Mouse (Mus musculus) stomach, embryonic 16.5 days (tissue): Measurements from ENCODE around the gene Scn2b. TPM values are rescaled to one million over a fixed set of nuclear protein-coding genes. Genes with fewer than 3 reads are reported as not detected.
A peak's percentile ranks its signal among the peaks of the same experiment; 100 is the strongest.

ENCODE experiments used
- ATAC-seq: fragments of 200-750 bp; cut with Nextera tagmentation; 2 replicates; pipeline ENCODE4 v1.8.0; 2017; ENCODE audit warnings: moderate number of reproducible peaks, moderate TSS enrichment; ENCODE audit not compliant: insufficient read depth, low FRiP score
- H3K27ac ChIP-seq: fragments of 300-500 bp; sonication (generic); 2 replicates; pipeline ENCODE4 v1.5.1; 2014; ENCODE audit warnings: low read length
- H3K27me3 ChIP-seq: fragments of 300-500 bp; sonication (generic); 2 replicates; pipeline ENCODE4 v1.6.1; 2014; ENCODE audit warnings: low read length, control low read depth, mixed read lengths; ENCODE audit not compliant: control insufficient read depth, insufficient read depth
- H3K36me3 ChIP-seq: fragments of 300-500 bp; sonication (generic); 2 replicates; pipeline ENCODE4 v1.6.1; 2014; ENCODE audit warnings: low read length; ENCODE audit not compliant: control insufficient read depth, insufficient read depth
- H3K4me1 ChIP-seq: fragments of 300-500 bp; sonication (generic); 2 replicates; pipeline ENCODE4 v1.6.1; 2014; ENCODE audit warnings: low read length, control low read depth, mixed read lengths; ENCODE audit not compliant: control insufficient read depth, insufficient read depth
- H3K4me2 ChIP-seq: fragments of 300-500 bp; sonication (generic); 2 replicates; pipeline ENCODE4 v1.6.1; 2014; ENCODE audit warnings: low read depth, low read length, mixed read lengths
- H3K4me3 ChIP-seq: fragments of 300-500 bp; sonication (generic); replicated peaks from 2 replicates; pipeline ENCODE4 v1.5.1; 2014; ENCODE audit warnings: mild to moderate bottlenecking, low read length
- H3K9ac ChIP-seq: fragments of 300-500 bp; sonication (generic); 2 replicates; pipeline ENCODE4 v1.6.1; 2014; ENCODE audit warnings: low read length
- H3K9me3 ChIP-seq: fragments of 300-500 bp; sonication (generic); replicated peaks from 2 replicates; pipeline ENCODE4 v1.6.1; 2016; ENCODE audit warnings: low read length, control low read depth; ENCODE audit not compliant: control insufficient read depth
- WGBS: fragments of 180-500 bp; shearing (Covaris S2); extraction: QIAGEN DNeasy Blood & Tissue Kit; methylation state at CpG from one replicate; pipeline ENCODE4 v1.1.7; 2014; 5-methylcytosine and 5-hydroxymethylcytosine counted together
- polyA plus RNA-seq: library from polyadenylated mRNA; unstranded; fragments of >200 nt; fragmentation: Nextera tagmentation; extraction: Ambion mirVana; gene quantifications from 2 replicates; pipeline ENCODE4 v1.2.1, GENCODE M21; 2015

The Scn2b gene
- polyA plus RNA-seq: 3.0 and 3.5 TPM in 2 replicates

GRCm38 (mm10) chr9:45117741-45118431, at the start of gene Scn2b:
TSS of gene Scn2b (plus strand) at chr9:45117782.
- no peaks in the 10 kb centered on the region for H3K36me3 ChIP-seq
- no peak for ATAC-seq

DNA sequence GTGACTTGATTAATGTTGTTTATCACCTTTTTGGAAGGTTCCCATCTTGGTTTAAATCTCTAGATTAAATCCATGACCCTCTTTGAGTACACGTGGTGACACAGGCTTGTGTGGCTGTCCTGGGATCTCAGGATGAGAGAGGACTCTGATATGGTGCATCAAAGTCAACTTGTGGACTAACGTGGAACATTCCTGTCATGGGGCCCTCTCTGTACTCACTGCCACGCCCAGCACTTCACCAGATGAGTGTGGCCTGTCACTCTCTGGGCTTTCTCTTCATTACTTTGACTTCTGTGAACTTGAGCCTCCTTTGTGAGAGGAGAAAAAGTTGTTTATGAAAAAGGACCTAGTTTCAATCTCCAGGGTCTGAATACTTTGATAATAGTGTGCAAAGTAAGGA, 45.8 kb upstream of the Scn2b start:
- Histone ChIP-seq H3K9ac (no peak overlapping the region), H3K4me3 (no peak overlapping the region), H3K4me2 (no peak overlapping the region), H3K4me1 (no peaks in the 10 kb centered on the region), H3K36me3 (no peaks in the 10 kb centered on the region), H3K27me3 (no peaks in the 10 kb centered on the region), H3K27ac (no peak overlapping the region), H3K9me3 (no peaks in the 10 kb centered on the region)
- 51% methylated on average over 3 of the region's 3 CpGs for WGBS
- ATAC-seq: no peak

More at GRCm38 (mm10) chr9:45117741-45118431, at the start of gene Scn2b:
- Histone ChIP-seq H3K4me2 (peak within 1 kb of the TSS; percentile 61), H3K4me3 (peak within 1 kb of the TSS; percentile 60), H3K27ac (peak within 1 kb of the TSS; percentile 58), H3K9me3 (no peaks in the 10 kb centered on the region), H3K9ac (peak within 1 kb of the TSS; percentile 75), H3K4me1 (peaks cover 15% of the 10 kb centered on the region), H3K27me3 (no peaks in the 10 kb centered on the region; the same call in 1 of the 2 replicates)
- WGBS: 2% methylated on average over 13 of the region's 13 CpGs

DNA sequence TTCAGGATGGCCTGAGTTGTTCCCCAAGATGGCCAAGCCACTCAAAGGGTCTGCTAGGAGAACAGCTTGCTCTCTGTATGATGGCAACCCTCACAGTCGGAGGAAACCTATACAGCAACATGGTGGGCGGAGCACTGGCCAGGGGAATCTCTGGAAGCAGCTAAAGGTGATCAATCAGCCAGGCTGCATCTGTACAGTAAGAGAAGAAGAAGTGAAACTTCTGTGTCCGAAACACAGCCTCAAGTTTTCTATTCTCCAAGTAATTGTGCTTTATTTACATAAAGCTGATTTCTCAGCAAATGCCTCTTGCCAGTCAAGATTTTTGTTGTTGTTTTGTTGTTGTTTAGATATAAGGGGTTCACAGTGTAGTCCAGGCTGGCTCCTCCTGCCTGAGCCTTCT, 39.7 kb upstream of the Scn2b start:
- H3K9ac ChIP-seq: no peak overlapping the region
- H3K36me3 ChIP-seq: no peaks in the 10 kb centered on the region
- H3K4me3 ChIP-seq: no peak overlapping the region
- H3K4me2 ChIP-seq: no peak overlapping the region
- WGBS: 58% methylated on average over 3 of the region's 3 CpGs
- H3K27ac ChIP-seq: no peak overlapping the region
- no peaks in the 10 kb centered on the region for H3K9me3 ChIP-seq
- H3K27me3 ChIP-seq: no peaks in the 10 kb centered on the region; the same call in 1 of the 2 replicates
- H3K4me1 ChIP-seq: no peaks in the 10 kb centered on the region
- ATAC-seq: no peak

- ATAC-seq: no peak
- Histone ChIP-seq H3K27ac (no peak within 1 kb of the TSS), H3K9me3 (no peaks in the 10 kb centered on the region), H3K4me2 (no peak within 1 kb of the TSS), H3K4me3 (no peak within 1 kb of the TSS), H3K9ac (no peak within 1 kb of the TSS), H3K27me3 (no peaks in the 10 kb centered on the region; the same call in 1 of the 2 replicates), H3K4me1 (no peaks in the 10 kb centered on the region), H3K36me3 (no peaks in the 10 kb centered on the region)
- WGBS: 85% methylated on average over 5 of the region's 5 CpGs
Measured at GRCm38 (mm10) chr9:45079011-45079410, 38.6 kb upstream of the Scn2b start, which contains the start of gene Jaml. TSS of gene Jaml (plus strand) at chr9:45079183.

DNA sequence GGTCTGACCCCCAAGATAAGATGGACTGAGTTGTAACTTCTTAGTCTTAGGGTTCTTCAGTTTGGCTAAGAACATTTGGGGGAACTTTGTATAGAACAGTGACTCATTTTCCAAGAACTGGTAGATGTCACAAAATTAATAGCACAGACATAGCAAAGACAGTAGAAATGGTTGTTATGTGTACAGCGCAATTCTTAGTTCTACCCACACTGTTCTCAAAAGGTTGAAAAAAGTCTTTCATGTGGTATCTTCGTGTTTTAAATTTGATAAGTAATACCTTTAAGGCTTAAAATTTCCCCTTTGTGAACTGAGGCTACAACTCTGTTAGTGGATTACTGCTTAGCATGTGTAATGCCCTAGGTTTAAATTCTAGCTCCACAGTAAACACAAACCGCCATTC, 34.5 kb upstream of the Scn2b start:
- no peak for ATAC-seq
- Histone ChIP-seq H3K27ac (no peak overlapping the region), H3K4me1 (no peaks in the 10 kb centered on the region), H3K9ac (no peak overlapping the region), H3K36me3 (no peaks in the 10 kb centered on the region), H3K4me3 (no peak overlapping the region), H3K4me2 (no peak overlapping the region), H3K9me3 (no peaks in the 10 kb centered on the region), H3K27me3 (no peaks in the 10 kb centered on the region; the same call in 1 of the 2 replicates)
- WGBS: 84% methylated on average over 3 of the region's 3 CpGs

DNA sequence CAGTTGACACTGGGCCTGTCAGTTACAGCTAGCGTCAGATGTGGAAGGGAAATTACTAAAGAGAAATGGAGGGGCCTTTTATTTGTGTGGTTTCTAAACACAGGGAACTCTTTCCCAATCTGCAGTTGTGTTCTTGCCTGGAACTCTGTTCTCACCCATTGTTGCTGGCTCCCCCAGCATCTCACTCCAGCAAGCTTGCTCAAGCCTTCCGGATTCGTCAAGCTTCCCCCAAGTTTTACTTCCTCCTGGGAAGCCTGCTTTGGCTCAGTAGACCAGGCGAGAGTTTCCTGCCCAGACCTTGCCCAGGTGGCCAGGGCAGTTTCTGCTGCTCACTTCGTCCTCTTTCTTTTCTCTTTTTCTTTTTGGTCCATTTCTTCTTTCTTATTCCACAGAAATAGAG, 33.0 kb upstream of the Scn2b start:
- Histone ChIP-seq H3K27ac (no peak overlapping the region), H3K27me3 (no peaks in the 10 kb centered on the region), H3K4me1 (no peaks in the 10 kb centered on the region), H3K9ac (no peak overlapping the region), H3K9me3 (no peaks in the 10 kb centered on the region), H3K4me3 (no peak overlapping the region), H3K36me3 (no peaks in the 10 kb centered on the region), H3K4me2 (no peak overlapping the region)
- 64% methylated on average over 5 of the region's 5 CpGs for WGBS
- ATAC-seq: no peak

DNA sequence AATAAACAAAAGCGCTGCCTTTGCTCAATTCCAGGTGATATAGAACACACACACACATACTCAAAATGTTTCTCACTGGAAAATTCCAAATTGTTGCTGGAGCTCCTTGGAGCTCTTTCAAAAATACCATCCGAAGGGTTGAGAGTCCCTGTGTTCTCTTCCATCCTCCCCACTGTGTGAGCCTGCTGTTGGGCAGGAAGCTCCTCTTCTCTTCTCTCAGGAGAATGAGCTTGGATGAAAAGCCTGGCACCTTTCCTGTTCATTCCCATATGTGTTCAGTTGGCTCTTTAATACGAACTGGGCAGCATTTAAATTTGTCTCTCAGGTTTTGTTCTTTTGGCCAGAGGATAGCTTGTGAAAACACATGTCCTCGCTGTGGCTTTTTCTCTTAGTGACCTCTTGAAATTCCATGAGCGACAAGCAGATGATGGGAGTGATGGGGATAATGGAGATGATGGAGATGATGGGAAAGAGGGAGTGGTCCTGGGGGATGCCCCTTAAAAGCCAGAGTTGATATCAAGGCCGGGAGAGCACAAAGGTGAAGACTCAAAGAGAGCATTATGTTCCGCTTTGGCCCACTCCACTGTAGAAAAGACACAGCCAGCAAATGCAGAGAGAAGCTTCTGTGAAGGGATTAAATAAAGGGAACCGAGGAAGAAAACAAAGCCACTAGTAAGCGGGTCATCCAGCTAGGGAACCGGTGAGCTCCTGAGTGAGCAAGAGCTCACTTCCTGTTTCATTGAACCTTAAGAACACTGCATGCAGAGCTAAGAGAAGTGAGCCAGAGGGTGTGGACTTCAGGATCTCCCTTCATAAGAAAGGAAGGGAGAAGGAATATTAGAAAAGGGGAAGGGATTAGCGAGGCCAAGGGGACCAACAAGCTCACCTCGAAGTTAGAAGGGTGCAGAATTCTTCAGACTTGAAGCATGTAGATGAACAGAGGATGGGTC, 31.6 kb upstream of the Scn2b start:
- Histone ChIP-seq H3K27me3 (no peaks in the 10 kb centered on the region), H3K4me1 (no peaks in the 10 kb centered on the region), H3K36me3 (no peaks in the 10 kb centered on the region), H3K9me3 (no peaks in the 10 kb centered on the region), H3K4me2 (no peak overlapping the region), H3K27ac (no peak overlapping the region), H3K4me3 (no peak overlapping the region), H3K9ac (no peak overlapping the region)
- ATAC-seq: no peak
- WGBS: 79% methylated on average over 12 of the region's 12 CpGs

GRCm38 (mm10) chr9:45088040-45088439, 29.5 kb upstream of the Scn2b start:
- Histone ChIP-seq H3K27me3 (no peaks in the 10 kb centered on the region), H3K9me3 (no peaks in the 10 kb centered on the region), H3K9ac (no peak overlapping the region), H3K36me3 (no peaks in the 10 kb centered on the region), H3K27ac (no peak overlapping the region), H3K4me2 (no peak overlapping the region), H3K4me1 (no peaks in the 10 kb centered on the region), H3K4me3 (no peak overlapping the region)
- no peak for ATAC-seq

- WGBS: 61% methylated on average over 3 of the region's 3 CpGs
Measured at GRCm38 (mm10) chr9:45090811-45091210, 26.8 kb upstream of the Scn2b start.

More at GRCm38 (mm10) chr9:45090811-45091210, 26.8 kb upstream of the Scn2b start:
- H3K4me2 ChIP-seq: no peak overlapping the region
- H3K27ac ChIP-seq: no peak overlapping the region
- no peak for ATAC-seq
- no peak overlapping the region for H3K9ac ChIP-seq
- no peaks in the 10 kb centered on the region for H3K4me1 ChIP-seq
- H3K9me3 ChIP-seq: no peaks in the 10 kb centered on the region
- H3K36me3 ChIP-seq: no peaks in the 10 kb centered on the region
- no peaks in the 10 kb centered on the region for H3K27me3 ChIP-seq
- H3K4me3 ChIP-seq: no peak overlapping the region
